Mouse (Mus musculus) MEL (cell line): Measurements from ENCODE around the gene Cep135.

Experiments used
- CTCF ChIP-seq, 3 experiments: IDR thresholded peaks in 2 of 3; conservative IDR thresholded peaks in 1 of 3; 2 replicates each; pipeline ENCODE4 v1.5.1; 2011 to 2012; ENCODE audit warnings: low read length in 3 of 3, low read depth in 2 of 3, mild to moderate bottlenecking in 2 of 3, improper control_type of control experiment in 1 of 3, inconsistent platforms in 1 of 3, mixed read lengths in 1 of 3, moderate library complexity in 1 of 3; ENCODE audit not compliant: control insufficient read depth in 1 of 3, insufficient read depth in 1 of 3, poor library complexity in 1 of 3, severe bottlenecking in 1 of 3
- EP300 ChIP-seq, 2 experiments: IDR thresholded peaks; 2 replicates each; pipeline ENCODE4 v1.6.1; 2011; ENCODE audit warnings: improper control_type of control experiment in 2 of 2, low read length in 2 of 2, low read depth in 1 of 2, mild to moderate bottlenecking in 1 of 2
- JUND ChIP-seq: IDR thresholded peaks from 2 replicates; pipeline ENCODE4 v1.6.1; 2011; ENCODE audit warnings: low read depth, mild to moderate bottlenecking, improper control_type of control experiment, low read length
- MAFK ChIP-seq: IDR thresholded peaks from 2 replicates; pipeline ENCODE4 v1.6.1; 2011; ENCODE audit warnings: low read depth, mild to moderate bottlenecking, low read length, improper control_type of control experiment, borderline replicate concordance
- MEF2A ChIP-seq: IDR thresholded peaks from 2 replicates; pipeline ENCODE4 v1.6.1; 2014; ENCODE audit warnings: low read depth, mild to moderate bottlenecking, inconsistent platforms, low read length, improper control_type of control experiment; ENCODE audit not compliant: poor library complexity, insufficient replicate concordance, severe bottlenecking; ENCODE audit errors: extremely low read depth
- POLR2AphosphoS2 ChIP-seq: IDR thresholded peaks from 2 replicates; pipeline ENCODE4 v1.6.1; 2011; ENCODE audit warnings: low read length, improper control_type of control experiment
- POLR2AphosphoS5 ChIP-seq: IDR thresholded peaks from 2 replicates; pipeline ENCODE4 v1.6.1; 2012; ENCODE audit warnings: low read depth, borderline replicate concordance, mild to moderate bottlenecking, inconsistent platforms, low read length, moderate library complexity, mixed read lengths
- UBTF ChIP-seq: IDR thresholded peaks from 2 replicates; pipeline ENCODE4 v1.6.1; 2012; ENCODE audit warnings: low read depth, mild to moderate bottlenecking, inconsistent platforms, low read length, improper control_type of control experiment, moderate library complexity, borderline replicate concordance; ENCODE audit not compliant: insufficient read depth
- ZMIZ1 ChIP-seq: IDR thresholded peaks from 2 replicates; pipeline ENCODE4 v1.6.1; 2012; ENCODE audit warnings: low read depth, mild to moderate bottlenecking, inconsistent platforms, low read length, improper control_type of control experiment, moderate library complexity
- ZNF384 ChIP-seq: IDR thresholded peaks from 2 replicates; pipeline ENCODE4 v1.6.1; 2012; ENCODE audit warnings: low read depth, mild to moderate bottlenecking, inconsistent platforms, low read length, improper control_type of control experiment

- no peak for TF ChIP-seq POLR2AphosphoS2
- TF ChIP-seq EP300 (IDR thresholded peaks at IDR 0.05; ENCODE audit: low read depth in 1 of 2, low read length in 2 of 2) = peak; percentile 82 to 95
- TF ChIP-seq MEF2A = no peak
- no peak for TF ChIP-seq MAFK
- no peak for TF ChIP-seq POLR2AphosphoS5
- no peak for TF ChIP-seq JUND
- TF ChIP-seq CTCF (IDR thresholded peaks at IDR 0.05 in 2 of 3, conservative IDR thresholded peaks at IDR 0.05 in 1 of 3; ENCODE audit: control insufficient read depth in 1 of 3, insufficient read depth in 1 of 3, low read depth in 2 of 3, low read length in 3 of 3, poor library complexity in 1 of 3, severe bottlenecking in 1 of 3) = no peak
- TF ChIP-seq ZNF384 = peak; percentile 88
- no peak for TF ChIP-seq ZMIZ1
- TF ChIP-seq UBTF = 0 out of 2 replicates have a peak, but pooled peaks have one; percentile 27
These were observed 69.8 kb downstream of the Cep135 start for GRCm38 (mm10) chr5:76658084-76658934.
